Mouse (Mus musculus) E14TG2a.4 (cell line): ENCODE results near the gene Adamts18.

Experiments
- CTCF ChIP-seq: conservative IDR thresholded peaks from 2 replicates; pipeline ENCODE4 v1.5.1; 2014; ENCODE audit warnings: low read length
- NANOG ChIP-seq: IDR thresholded peaks from 2 replicates; pipeline ENCODE4 v1.6.1; 2014; ENCODE audit warnings: borderline replicate concordance, low read length, mixed read lengths
- POU5F1 ChIP-seq: IDR thresholded peaks from 2 replicates; pipeline ENCODE4 v1.6.1; 2014; ENCODE audit warnings: low read length, borderline replicate concordance

GRCm38 (mm10) chr8:113854622-113855293, 6.2 kb upstream of the Adamts18 start:
- TF ChIP-seq CTCF, result no peak
- no peak for TF ChIP-seq POU5F1
- TF ChIP-seq NANOG, result no peak
